Mouse (Mus musculus) heart, embryonic 16.5 days (tissue): ENCODE measurements around the gene Ndufaf2. TPM values are rescaled to one million over a fixed set of nuclear protein-coding genes. Genes with fewer than 3 reads are reported as not detected.

Experiments used
- ATAC-seq: fragments of 200-750 bp; cut with Nextera tagmentation; replicated peaks from 2 replicates; pipeline ENCODE4 v1.8.0; 2017; ENCODE audit warnings: moderate number of reproducible peaks; ENCODE audit not compliant: insufficient read depth, low FRiP score; ENCODE audit errors: extremely low read depth
- H3K27ac ChIP-seq: fragments of 300-500 bp; sonication (generic); 2 replicates; pipeline ENCODE4 v1.5.1; 2014; ENCODE audit warnings: mild to moderate bottlenecking, low read length, control low read depth, moderate library complexity
- H3K27me3 ChIP-seq: fragments of 300-500 bp; sonication (generic); 2 replicates; pipeline ENCODE4 v1.6.1; 2014; ENCODE audit warnings: low read length, mixed read lengths; ENCODE audit not compliant: control insufficient read depth, insufficient read depth
- H3K36me3 ChIP-seq: fragments of 300-500 bp; sonication (generic); 2 replicates; pipeline ENCODE4 v1.6.1; 2014; ENCODE audit not compliant: control insufficient read depth, insufficient read depth
- H3K4me1 ChIP-seq: fragments of 300-500 bp; sonication (generic); 2 replicates; pipeline ENCODE4 v1.6.1; 2014; ENCODE audit warnings: low read length, mixed read lengths; ENCODE audit not compliant: control insufficient read depth, insufficient read depth
- H3K4me2 ChIP-seq: fragments of 300-500 bp; sonication (generic); 2 replicates; pipeline ENCODE4 v1.6.1; 2014; ENCODE audit warnings: low read depth, mild to moderate bottlenecking, control low read depth, low read length
- H3K4me3 ChIP-seq: fragments of 300-500 bp; sonication (generic); 2 replicates; pipeline ENCODE4 v1.5.1; 2014; ENCODE audit warnings: mild to moderate bottlenecking, control low read depth, low read length
- H3K9ac ChIP-seq: fragments of 300-500 bp; sonication (generic); 2 replicates; pipeline ENCODE4 v1.6.1; 2014; ENCODE audit warnings: low read length, control low read depth
- H3K9me3 ChIP-seq: fragments of 300-500 bp; sonication (generic); replicated peaks from 2 replicates; pipeline ENCODE4 v1.6.1; 2016; ENCODE audit warnings: low read length; ENCODE audit not compliant: control insufficient read depth
- WGBS: fragments of 180-500 bp; shearing (Covaris S2); extraction: QIAGEN DNeasy Blood & Tissue Kit; methylation state at CpG from one replicate; pipeline ENCODE4 v1.1.7; 2014; 5-methylcytosine and 5-hydroxymethylcytosine counted together
- polyA plus RNA-seq: library from polyadenylated mRNA; unstranded; fragments of >200 nt; fragmentation: Nextera tagmentation; extraction: Ambion mirVana; gene quantifications from 2 replicates; pipeline ENCODE4 v1.2.1, GENCODE M21; 2015

The Ndufaf2 gene
- polyA plus RNA-seq, 1 experiment from 2014 or later = 58.2 TPM

DNA sequence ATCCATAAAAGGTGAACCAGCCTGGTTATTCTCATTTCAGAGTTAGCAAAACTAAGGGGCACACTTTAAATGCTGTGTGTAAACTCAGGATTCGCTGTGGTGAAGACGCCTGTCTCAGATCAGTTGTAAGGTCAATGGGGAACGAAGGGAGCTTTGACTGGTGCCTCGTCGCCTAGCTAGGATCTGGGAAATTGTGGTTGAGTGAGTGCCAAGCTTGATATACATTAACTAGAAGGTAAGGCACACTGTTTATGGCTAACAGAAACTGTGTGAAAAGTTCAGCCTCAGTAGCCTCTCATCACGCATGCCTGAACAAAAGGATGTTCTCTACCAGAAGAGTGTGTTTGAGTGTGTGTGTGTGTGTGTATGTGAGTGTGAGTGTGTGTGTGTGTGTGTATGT is 144.6 kb downstream of the Ndufaf2 start:
- H3K27me3 ChIP-seq = no peaks in the 10 kb centered on the region
- H3K4me2 ChIP-seq = no peak overlapping the region
- H3K9ac ChIP-seq = no peak overlapping the region
- no peak for ATAC-seq
- no peaks in the 10 kb centered on the region for H3K4me1 ChIP-seq
- no peaks in the 10 kb centered on the region for H3K36me3 ChIP-seq
- 82% methylated on average over 6 of the region's 6 CpGs for WGBS
- H3K4me3 ChIP-seq = no peak overlapping the region
- no peaks in the 10 kb centered on the region for H3K9me3 ChIP-seq
- no peak overlapping the region for H3K27ac ChIP-seq

DNA sequence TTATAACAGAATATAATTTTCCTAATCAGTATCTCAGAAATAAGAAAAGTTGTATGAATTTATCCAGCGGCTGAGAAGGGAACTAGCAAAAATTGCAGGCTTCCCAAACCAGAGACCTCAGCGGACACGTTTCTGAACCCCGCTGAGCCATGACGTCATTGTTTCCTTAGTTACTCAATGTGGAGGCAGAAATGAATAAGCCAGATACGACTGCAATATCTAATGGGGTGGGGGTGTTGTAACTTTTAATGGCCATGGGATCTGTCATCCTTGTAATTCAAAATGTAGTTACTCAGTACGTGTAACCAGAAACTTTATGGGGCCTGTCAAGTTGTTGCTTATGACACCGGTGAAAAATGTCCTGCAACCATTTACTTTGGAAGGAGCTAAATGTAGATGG is 145.3 kb downstream of the Ndufaf2 start:
- Histone ChIP-seq H3K27ac (no peak overlapping the region), H3K27me3 (no peaks in the 10 kb centered on the region), H3K4me2 (no peak overlapping the region), H3K4me3 (no peak overlapping the region), H3K36me3 (no peaks in the 10 kb centered on the region), H3K9me3 (peaks cover 3% of the 10 kb centered on the region; the same call in 1 of the 2 replicates), H3K9ac (no peak overlapping the region), H3K4me1 (no peaks in the 10 kb centered on the region)
- WGBS = 83% methylated on average over 8 of the region's 8 CpGs
- ATAC-seq = no peak

DNA sequence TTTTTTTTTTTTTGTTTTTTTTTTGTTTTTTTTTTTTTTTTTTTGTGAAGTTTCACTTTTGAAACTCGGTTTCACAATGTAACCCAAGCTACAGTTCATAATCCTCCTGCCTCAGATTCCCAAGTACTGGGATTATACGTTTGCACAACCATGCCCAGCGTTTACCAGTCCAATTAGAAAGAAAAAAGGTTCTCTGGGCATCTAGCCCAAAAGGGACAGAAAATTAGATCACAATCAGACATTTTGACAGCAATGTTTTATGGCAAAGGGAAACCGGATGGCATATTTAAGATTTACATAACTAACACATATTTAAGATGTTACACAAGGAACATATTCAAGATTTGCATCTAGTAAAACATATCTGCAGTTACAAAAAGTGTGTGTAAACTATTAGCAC is 150.6 kb downstream of the Ndufaf2 start:
- no peaks in the 10 kb centered on the region for H3K4me1 ChIP-seq
- peaks cover 3% of the 10 kb centered on the region; the same call in 1 of the 2 replicates for H3K9me3 ChIP-seq
- no peak overlapping the region for H3K4me2 ChIP-seq
- H3K4me3 ChIP-seq = no peak overlapping the region
- WGBS = 80% methylated on average over 4 of the region's 4 CpGs
- H3K9ac ChIP-seq = no peak overlapping the region
- no peaks in the 10 kb centered on the region for H3K36me3 ChIP-seq
- ATAC-seq = no peak
- no peak overlapping the region for H3K27ac ChIP-seq
- H3K27me3 ChIP-seq = no peaks in the 10 kb centered on the region

DNA sequence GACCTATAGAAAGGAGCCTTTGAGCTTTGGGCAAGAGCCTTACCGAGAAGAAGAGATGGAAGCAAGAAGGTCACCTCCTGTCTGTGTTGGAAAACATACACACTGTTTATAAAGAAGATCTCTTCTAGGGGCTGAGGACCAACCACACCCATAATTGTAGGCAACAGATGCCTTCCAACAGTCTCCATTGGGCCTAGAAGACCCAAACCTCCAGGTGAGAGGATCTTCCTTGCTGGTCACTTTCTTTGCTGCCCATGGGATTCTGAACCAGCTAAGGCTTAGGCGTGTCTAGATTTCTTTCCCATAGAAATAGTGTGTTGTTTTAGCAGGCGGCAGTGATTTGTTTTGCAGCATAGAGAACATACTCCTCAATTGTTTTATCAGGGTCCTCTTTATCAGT is 162.1 kb downstream of the Ndufaf2 start:
- Histone ChIP-seq H3K27ac (no peak overlapping the region), H3K4me1 (no peaks in the 10 kb centered on the region), H3K9ac (no peak overlapping the region), H3K9me3 (no peaks in the 10 kb centered on the region), H3K4me3 (no peak overlapping the region), H3K4me2 (no peak overlapping the region), H3K27me3 (no peaks in the 10 kb centered on the region), H3K36me3 (no peaks in the 10 kb centered on the region)
- no peak for ATAC-seq
- 82% methylated on average over 3 of the region's 3 CpGs for WGBS

DNA sequence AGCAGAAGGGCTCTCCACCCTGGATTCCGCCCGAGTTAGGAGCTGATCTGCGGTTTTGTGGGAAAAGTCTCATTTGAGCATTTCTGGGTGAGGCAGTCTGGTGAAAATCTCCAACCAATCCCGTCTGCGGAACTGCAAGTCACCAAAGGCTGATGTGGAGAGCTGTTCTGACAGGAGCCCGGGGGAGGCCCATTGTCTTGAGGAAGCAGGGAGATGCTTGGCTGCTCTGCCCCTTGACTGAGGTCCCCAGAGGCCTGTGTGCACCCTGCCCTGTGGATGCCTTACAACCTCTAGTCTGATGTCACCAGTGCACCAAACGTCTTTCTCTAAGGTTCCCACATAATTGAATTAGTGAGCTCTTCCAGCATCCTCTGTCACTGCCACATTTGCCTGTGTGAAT is 163.2 kb downstream of the Ndufaf2 start:
- Histone ChIP-seq H3K9ac (no peak overlapping the region), H3K9me3 (no peaks in the 10 kb centered on the region), H3K4me3 (no peak overlapping the region), H3K4me2 (no peak overlapping the region), H3K36me3 (no peaks in the 10 kb centered on the region), H3K27me3 (no peaks in the 10 kb centered on the region), H3K4me1 (no peaks in the 10 kb centered on the region), H3K27ac (no peak overlapping the region)
- ATAC-seq = no peak
- 69% methylated on average over 7 of the region's 7 CpGs for WGBS

DNA sequence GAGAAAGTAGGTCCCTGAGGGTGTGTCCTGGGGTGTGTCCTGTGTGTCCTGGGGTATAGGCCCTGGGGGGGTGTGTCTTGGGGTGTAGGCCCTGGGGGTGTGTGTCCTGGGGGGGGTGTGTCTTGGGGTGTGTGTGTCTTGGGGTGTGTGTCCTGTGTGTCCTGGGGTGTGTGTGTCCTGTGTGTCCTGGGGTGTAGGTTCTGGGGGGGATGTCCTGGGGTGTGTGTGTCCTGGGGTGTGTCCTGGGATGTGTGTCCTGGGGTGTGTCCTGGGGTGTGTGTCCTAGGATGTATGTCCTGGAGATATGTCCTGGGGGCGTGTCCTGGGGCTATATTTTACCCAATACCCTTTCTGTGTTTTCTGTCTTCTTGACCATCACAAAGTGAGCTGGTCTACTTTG is 165.8 kb downstream of the Ndufaf2 start:
- 33% methylated on average over 1 of the region's 1 CpGs for WGBS
- no peaks in the 10 kb centered on the region for H3K9me3 ChIP-seq
- H3K9ac ChIP-seq = no peak overlapping the region
- H3K27ac ChIP-seq = no peak overlapping the region
- H3K36me3 ChIP-seq = no peaks in the 10 kb centered on the region
- H3K4me3 ChIP-seq = no peak overlapping the region
- no peak for ATAC-seq
- no peaks in the 10 kb centered on the region for H3K27me3 ChIP-seq
- no peak overlapping the region for H3K4me2 ChIP-seq
- no peaks in the 10 kb centered on the region for H3K4me1 ChIP-seq

DNA sequence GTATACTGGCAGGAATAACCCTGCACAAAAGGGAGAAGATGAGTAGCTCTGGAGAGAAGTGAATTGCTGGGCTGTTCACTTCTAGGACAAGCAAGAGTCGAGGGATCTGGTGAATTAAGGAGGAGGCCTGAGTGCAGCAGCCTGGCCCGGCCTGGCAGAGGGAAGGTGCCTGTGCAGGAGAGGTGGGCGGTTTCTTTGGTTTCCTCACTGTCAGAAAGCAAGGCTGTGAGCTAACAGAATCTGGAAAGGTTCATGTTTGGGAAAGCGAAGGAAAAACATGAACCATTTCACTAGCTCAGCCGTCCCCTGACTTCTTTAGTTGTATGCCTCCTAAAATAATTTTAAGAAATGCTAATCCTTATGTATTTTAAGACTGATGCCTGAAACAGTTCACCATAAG is 173.8 kb downstream of the Ndufaf2 start:
- Histone ChIP-seq H3K27ac (no peak overlapping the region), H3K9ac (no peak overlapping the region), H3K27me3 (no peaks in the 10 kb centered on the region), H3K4me2 (no peak overlapping the region), H3K4me3 (no peak overlapping the region), H3K36me3 (no peaks in the 10 kb centered on the region), H3K9me3 (peaks cover 4% of the 10 kb centered on the region), H3K4me1 (no peaks in the 10 kb centered on the region)
- no peak for ATAC-seq
- WGBS = 71% methylated on average over 5 of the region's 5 CpGs

DNA sequence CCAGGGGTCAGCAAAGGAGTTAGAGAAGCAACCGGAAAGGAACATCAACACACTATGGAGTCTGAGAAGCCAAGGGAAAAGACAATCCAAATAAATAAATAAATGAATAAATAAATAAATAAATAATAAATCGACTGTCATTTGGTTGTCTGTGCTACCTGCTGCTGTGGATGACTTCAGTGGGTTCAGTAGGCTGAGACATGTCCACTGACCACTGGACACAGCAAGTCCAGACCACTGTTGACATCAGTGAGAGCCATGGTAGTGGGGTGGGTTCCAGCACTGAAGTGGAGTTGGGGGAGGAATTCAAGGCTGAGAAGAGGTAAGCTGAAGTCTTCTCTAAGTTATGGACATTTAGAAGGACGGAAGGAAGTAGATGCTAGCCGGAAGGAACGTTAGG is 174.2 kb downstream of the Ndufaf2 start:
- peaks cover 4% of the 10 kb centered on the region for H3K9me3 ChIP-seq
- no peak overlapping the region for H3K4me3 ChIP-seq
- ATAC-seq = no peak
- no peaks in the 10 kb centered on the region for H3K4me1 ChIP-seq
- H3K27ac ChIP-seq = no peak overlapping the region
- no peaks in the 10 kb centered on the region for H3K27me3 ChIP-seq
- no peaks in the 10 kb centered on the region for H3K36me3 ChIP-seq
- H3K9ac ChIP-seq = no peak overlapping the region
- 80% methylated on average over 5 of the region's 5 CpGs for WGBS
- H3K4me2 ChIP-seq = no peak overlapping the region

DNA sequence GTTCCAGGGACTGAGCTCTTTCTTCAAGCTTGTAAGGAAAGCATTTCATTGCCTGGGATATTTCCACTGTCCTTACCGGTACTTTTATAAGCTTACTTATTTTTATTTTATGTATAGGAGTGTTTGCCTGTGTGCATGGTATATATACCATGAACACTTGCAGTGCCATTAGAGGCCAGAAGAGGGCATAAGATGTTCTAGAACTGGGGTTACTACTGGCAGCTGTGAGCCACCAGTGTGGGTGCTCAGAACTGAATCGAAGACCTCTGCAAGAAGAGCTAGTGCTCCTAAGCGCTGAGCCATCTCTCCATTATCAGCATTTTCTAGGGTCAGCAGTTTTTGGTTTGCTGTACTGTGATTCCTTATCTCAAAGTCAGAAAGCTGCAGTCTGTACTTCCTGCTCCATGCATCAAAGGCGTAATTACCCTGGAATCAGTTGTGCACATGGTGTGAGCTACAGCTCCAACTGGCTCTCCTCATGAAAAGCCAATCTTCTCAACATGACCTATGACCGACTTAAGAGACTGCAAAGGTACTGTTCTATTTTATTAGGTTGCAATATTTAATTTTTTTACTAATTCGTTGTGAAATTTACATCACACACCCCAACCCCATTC is 175.1 kb downstream of the Ndufaf2 start:
- H3K27ac ChIP-seq = no peak overlapping the region
- H3K4me2 ChIP-seq = no peak overlapping the region
- H3K9me3 ChIP-seq = peaks cover 4% of the 10 kb centered on the region
- H3K4me3 ChIP-seq = no peak overlapping the region
- no peaks in the 10 kb centered on the region for H3K27me3 ChIP-seq
- ATAC-seq = no peak
- H3K9ac ChIP-seq = no peak overlapping the region
- no peaks in the 10 kb centered on the region for H3K36me3 ChIP-seq
- WGBS = 87% methylated on average over 6 of the region's 6 CpGs
- H3K4me1 ChIP-seq = no peaks in the 10 kb centered on the region
